Mouse (Mus musculus) erythroblast, embryonic 14.5 days (primary cell): ENCODE results near the gene Rap2a.

Experiments used
- GATA1 ChIP-seq: IDR thresholded peaks from 2 replicates; pipeline ENCODE4 v1.6.1; 2012; ENCODE audit warnings: low read length, inconsistent platforms, mixed read lengths
- TAL1 ChIP-seq: IDR thresholded peaks from 3 replicates; pipeline ENCODE4 v1.6.1; 2012; ENCODE audit warnings: low read length, inconsistent platforms, mixed read lengths

DNA sequence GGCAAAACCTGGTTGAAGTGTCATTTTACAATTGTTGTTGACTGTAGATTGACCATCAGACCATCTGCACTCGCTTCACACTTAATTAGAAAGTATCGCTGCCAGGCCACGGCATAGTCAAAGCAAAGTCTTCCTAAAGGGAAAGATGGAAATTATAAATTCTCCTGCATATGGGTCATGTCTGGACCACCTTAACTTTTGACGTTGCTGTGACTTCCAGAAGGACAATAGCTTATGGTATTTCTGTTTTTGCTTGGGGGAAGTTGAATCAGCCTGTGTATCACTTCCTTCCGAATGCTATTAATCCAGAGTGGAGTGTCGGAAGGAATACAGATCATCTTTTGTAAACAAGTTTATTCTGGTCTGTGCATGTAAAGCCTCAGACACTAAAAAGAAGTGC is 65.6 kb downstream of the Rap2a start:
- TF ChIP-seq TAL1 (no peak), GATA1 (no peak)
